Mouse (Mus musculus) liver, adult 2 months (tissue): ENCODE measurements at regions not wholly inside any gene's neighbourhood (a gene's known extent, or its start where the extent isn't known, plus 50 kb on each side); places are given as distances from the start of the nearest gene placed in this dataset.
A peak's percentile ranks its signal among the peaks of the same experiment; 100 is the strongest.

ENCODE experiments used
- CTCF ChIP-seq: fragments of 200-500 bp; IDR thresholded peaks from 2 replicates; pipeline ENCODE4 v1.5.1; 2011; ENCODE audit warnings: low read depth, low read length, control low read depth
- POLR2A ChIP-seq: fragments of 200-500 bp; IDR thresholded peaks from 2 replicates; pipeline ENCODE4 v1.6.1; 2011; ENCODE audit warnings: low read length, control low read depth; ENCODE audit not compliant: insufficient read depth; ENCODE audit errors: extremely low read depth

DNA sequence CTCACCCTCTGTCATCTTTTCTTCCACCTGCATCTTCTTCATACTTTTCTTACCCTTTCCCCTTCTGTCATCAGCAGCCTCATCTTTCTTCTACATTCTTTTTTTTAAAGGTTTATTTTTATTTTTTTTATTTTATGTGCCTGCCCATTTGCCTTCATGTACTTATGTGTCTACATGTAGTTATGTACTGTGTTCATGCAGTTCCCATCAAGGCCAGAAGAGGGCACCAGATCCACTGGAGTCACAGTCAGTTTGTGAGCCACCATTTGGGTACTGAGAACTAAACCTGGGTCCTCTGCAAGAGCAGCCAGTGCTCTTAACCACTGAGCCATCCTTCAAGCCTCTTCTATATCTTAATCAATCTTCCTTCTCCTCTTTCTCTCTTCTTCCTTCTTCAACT, 475.7 kb upstream of the Zmiz1 start:
- TF ChIP-seq CTCF (peak; percentile 33), POLR2A (no peak)
